Mouse (Mus musculus) A20 (cell line): ENCODE measurements at regions not wholly inside any gene's neighbourhood (a gene's known extent, or its start where the extent isn't known, plus 50 kb on each side); places are given as distances from the start of the nearest gene placed in this dataset.
A peak's percentile ranks its signal among the peaks of the same experiment; 100 is the strongest.

Experiments
- DNase-seq: peaks from one replicate; pipeline ENCODE4 v3.0.0-alpha.2; 2011; ENCODE audit warnings: low read depth, low spot score

- DNase-seq, result no peak
Observed at GRCm38 (mm10) chr17:15247546-15248416, 128.9 kb downstream of the Dll1 start.

DNA sequence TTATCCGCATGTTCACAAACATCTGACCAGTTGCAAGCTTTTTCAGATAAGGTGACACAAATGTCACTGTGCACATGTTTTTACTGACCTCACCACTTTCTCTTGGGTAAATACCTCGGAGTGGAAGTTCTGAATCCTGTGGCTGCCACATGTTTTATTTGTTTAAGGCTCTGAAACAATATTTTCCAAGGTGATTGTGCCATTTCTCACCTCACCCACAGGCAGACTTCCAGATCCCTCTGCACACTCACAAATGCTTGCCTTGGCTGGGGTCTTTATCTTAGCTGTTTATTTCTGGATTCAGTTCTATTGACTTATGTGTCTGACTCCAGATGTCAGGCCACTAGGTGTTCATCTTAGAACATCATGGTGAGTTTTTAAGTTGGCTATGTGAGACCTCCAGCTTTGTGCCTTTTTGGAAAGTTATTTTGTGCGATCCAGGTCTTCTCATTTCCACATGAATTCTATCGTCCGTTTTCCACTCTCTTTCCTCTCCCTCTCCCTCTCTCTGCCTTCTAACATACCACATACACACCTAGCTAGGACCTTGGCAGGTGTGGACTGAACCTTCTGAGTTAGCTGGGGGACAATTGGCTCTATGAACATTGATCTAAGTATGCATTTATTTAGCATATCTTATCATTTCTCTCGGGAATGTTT, 133.6 kb downstream of the Dll1 start:
- no peak for DNase-seq

DNA sequence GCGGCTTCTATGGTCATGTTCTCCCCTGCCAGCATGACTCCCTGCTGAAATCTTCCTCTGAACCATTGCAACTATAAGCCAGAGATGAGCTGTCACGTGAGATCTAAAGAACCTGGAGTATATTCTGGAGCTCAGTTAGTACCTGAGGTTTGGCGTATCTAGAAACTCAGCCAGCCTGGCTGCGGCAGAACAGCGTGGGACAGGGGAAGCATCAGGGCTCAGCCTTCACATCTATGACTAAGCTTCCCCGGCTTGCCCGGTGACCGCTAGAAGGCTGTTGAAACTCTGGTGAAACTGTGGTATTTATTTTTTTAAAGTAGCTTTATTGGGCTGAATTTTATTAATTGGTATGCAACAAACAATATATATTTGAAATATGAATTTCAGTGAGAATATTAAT, 134.3 kb downstream of the Dll1 start:
- DNase-seq, result no peak

DNA sequence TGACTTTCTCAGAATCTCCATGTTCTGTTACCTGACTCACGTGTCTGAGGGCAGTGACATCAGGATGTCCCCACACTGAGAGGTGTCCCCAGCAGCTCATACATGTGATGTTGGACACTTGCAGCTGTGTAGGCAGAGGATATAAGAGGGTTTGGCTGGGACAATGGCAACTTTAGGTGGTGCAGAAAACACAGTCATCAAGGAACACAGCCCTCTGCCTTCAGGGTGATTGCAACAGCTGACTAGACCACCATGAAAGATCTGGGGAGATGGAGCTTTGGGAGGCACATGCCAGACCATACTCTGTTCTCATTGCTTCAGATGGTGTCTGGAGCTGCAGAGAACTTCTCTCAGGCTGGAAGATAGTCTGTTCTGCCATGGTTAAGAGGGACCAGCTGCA, 135.2 kb downstream of the Dll1 start:
- DNase-seq, result no peak

- DNase-seq, result peak; percentile 28
Observed at GRCm38 (mm10) chr17:15240641-15241040, 136.0 kb downstream of the Dll1 start.

GRCm38 (mm10) chr17:15240011-15240410, 136.7 kb downstream of the Dll1 start:
- no peak for DNase-seq

GRCm38 (mm10) chr17:15235041-15235440, 141.6 kb downstream of the Dll1 start:
- DNase-seq, result no peak

- no peak for DNase-seq
Observed at GRCm38 (mm10) chr17:15231175-15231574, 145.5 kb downstream of the Dll1 start.

- DNase-seq, result no peak
Observed at GRCm38 (mm10) chr17:15229159-15229558, 147.5 kb downstream of the Dll1 start.

- DNase-seq, result no peak
Observed at GRCm38 (mm10) chr17:15228077-15228476, 148.6 kb downstream of the Dll1 start.

GRCm38 (mm10) chr17:15223826-15224225, 152.8 kb downstream of the Dll1 start:
- DNase-seq, result no peak

GRCm38 (mm10) chr17:15222923-15223322, 153.7 kb downstream of the Dll1 start:
- DNase-seq, result no peak

GRCm38 (mm10) chr17:15214157-15214685, 162.5 kb downstream of the Dll1 start:
- DNase-seq, result no peak

DNA sequence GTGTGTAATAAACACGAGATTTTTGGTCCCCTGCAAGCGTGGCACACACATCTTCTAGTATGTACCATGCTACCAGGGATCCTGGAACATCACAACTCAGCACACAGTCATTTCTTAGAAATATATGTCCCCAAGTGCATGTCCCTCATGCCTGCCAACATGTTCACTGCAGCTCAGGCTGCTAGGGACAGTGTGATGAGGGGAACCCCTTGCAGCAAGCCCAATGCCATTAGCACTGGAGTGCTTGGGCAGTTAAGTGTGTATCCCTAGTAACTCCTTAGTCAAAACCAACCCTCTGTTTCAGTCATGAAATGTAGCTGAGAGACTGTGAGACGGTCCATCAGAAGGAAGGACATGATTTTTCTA, 167.5 kb upstream of the Gm3448 start:
- DNase-seq, result no peak

GRCm38 (mm10) chr17:15208030-15208807, 166.9 kb upstream of the Gm3448 start:
- DNase-seq, result no peak

DNA sequence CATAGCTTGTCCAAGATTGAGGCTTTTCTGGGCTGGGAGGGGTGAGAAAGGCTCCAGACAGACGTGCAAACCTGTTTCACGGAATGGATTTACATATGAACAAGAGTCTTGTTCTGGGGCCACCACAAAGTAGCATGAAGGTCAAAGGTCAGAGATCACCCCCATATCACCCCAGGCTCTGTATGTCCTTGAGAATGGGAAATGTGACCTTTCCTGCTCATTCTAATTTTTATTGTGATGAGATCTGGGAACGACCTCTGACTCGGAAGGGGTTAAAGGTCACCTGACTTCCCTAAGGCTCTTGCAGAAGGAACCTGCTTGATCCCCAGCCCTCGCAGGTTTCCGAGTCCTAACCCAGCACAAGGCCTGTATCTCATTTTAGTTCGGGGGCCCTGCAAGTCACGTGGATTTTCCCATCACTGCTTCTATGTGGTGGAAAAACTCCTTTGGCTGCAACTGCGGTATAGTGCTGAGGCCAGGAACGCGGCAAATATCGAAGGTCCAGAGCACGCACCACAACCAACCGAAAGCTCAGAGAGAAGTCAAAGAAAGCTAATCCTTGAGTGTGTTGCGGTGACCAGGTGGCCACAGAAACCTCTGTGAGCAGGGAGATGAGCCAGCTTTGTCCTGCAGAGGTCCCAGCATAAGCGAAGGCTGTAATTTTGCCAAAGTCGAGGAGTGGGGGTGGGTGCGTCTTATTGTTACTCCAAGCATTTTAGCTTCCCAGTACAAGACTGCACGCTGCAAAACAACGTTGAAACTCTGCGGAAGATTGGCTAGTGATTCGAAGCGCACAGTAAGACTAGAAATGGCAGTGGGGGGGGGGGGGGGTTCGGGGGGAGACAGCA, 166.1 kb upstream of the Gm3448 start:
- no peak for DNase-seq

DNA sequence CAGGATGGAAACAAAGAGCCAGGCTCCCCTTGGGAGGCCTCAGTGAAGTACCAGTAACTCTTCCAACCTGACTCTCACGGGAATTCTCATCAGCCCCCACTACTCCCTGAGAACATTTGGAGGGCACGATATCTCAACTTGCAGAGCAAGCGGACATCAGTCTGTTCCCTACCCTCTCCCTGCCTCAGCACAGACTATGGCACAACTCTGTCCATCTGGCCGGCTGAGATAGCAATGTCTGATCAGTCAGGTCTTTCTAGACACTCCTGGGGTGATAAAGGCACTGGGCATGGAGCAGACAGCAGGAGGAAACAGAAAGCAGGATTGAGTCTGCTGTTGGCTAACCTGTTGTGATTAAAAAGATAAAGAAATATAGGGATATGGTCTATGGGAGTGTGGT, 164.5 kb upstream of the Gm3448 start:
- no peak for DNase-seq

GRCm38 (mm10) chr17:15204524-15204923, 163.2 kb upstream of the Gm3448 start:
- no peak for DNase-seq

- no peak for DNase-seq
Observed at GRCm38 (mm10) chr17:15199235-15199634, 157.9 kb upstream of the Gm3448 start.

GRCm38 (mm10) chr17:15197361-15197760, 156.0 kb upstream of the Gm3448 start:
- no peak for DNase-seq

DNA sequence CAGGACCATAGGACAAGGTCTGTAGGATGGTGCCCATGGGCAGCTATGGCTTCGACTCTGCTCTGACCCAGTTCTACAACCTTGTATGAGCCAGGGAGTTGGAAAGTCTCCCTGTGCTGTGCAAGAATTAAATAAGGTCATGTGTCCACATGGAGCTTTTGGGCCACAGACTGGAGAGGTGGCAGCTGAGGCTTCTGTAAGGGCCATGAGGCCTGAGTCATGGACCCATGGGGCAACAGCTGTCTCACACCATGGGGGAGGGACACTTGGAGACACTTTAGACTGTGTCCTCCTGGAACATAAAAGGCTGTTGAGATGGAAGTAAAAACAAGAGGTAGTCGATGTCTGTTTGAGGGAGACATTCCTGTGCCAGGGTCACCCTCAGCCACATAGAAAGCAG, 154.5 kb upstream of the Gm3448 start:
- DNase-seq, result no peak
